Mouse (Mus musculus) kidney, postnatal 14 days (tissue): ENCODE data around the gene Lrp10.

Source experiments
- DNase-seq: peaks from one replicate; pipeline ENCODE4 v3.0.0; 2022; ENCODE audit warnings: mixed read lengths

Gene Lrp10

DNA sequence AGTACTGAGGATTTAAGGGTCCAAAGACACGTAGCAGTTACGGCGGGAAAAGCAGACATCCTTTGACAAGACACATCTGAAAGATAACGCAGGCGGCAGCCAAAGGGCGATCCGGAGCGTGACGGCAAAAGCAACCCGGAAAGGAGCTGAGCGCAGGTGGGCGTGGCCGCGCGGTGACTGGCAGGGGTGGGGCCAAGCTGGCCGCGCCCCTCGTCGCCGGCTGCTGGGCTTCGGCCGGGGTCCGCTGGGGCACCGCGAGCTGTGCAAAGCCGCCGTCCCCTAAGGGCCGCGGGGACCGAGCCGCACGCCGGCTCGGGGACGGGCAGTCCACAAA, at the start of gene Lrp10:
Lrp10 (plus strand) TSS at position 179 of the 334 bp plus-strand sequence.
- DNase-seq = peak; percentile 94

GRCm38 (mm10) chr14:54415241-54416020, 48.5 kb upstream of the Lrp10 start:
- no peak for DNase-seq

DNA sequence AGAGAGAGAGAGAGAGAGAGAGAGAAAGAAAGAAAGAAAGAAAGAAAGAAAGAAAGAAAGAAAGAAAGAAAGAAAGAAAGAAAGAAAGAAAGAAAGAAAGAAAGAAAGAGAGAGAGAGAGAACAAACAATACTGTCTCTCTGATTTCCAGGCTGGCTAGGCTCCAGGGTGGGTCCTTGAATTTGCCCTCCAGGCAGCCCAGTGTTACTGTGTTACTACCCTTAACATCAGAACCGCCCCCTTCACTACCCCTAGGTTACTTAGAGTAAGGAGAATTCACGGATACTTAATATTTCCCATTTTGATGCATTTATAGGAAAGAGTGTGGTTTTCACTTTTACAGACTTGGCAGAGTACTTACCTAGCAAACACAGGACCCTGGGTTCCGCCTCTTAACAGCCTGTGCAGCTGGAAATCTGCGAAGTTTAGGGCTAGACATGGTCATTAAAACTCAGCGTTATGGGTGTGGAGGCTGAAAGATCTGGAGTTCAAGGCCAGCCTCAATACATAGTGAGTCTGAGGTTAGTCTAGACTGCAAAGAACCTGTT, 47.6 kb upstream of the Lrp10 start:
- DNase-seq = peak; percentile 44

- no peak for DNase-seq
These were observed 47.1 kb upstream of the Lrp10 start for GRCm38 (mm10) chr14:54416830-54417229.

DNA sequence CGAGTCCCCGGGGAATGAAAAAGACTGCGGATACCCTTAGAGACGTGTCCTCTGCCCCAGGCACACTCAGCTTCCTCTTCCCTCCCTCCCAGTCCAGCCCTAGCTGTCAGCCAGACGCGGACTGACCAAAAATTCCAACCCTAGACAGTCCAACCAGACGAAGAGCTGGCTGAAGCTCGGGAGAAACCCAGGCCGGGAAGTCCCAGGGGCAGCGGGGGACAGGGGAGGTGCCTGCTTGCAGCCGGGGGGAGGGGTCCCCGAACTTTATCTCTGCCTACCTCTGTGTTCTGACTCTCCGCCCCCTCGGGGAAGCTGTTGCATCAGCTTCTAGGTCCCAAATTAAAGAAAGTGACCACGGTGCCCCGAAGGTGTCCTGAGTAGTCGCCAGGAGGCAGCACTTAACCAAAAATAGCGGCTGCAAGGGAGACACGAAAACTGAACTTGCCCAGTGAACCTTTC, 46.3 kb upstream of the Lrp10 start, which contains the start of gene Slc7a7:
Slc7a7 (minus strand) TSS at position 158 of the 459 bp plus-strand sequence.
- DNase-seq = peak; percentile 65

DNA sequence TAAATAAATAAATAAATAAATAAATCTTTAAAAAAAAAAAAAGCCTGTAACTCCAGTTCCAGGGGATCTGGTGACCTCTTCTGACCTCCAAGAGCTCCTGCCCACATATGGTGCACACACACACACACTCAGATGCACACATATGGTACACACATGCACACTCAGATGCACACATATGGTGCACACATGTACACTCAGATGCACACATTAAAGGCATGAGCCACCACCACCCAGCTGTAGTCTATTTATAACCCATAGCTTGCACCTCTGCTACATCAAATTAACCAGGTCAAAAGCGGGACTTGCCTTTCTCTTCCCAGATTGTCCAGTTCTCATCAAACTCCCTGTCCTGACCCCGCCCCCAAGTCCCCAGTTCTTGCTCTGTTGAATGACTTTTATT, 42.9 kb upstream of the Lrp10 start:
- DNase-seq = no peak

DNA sequence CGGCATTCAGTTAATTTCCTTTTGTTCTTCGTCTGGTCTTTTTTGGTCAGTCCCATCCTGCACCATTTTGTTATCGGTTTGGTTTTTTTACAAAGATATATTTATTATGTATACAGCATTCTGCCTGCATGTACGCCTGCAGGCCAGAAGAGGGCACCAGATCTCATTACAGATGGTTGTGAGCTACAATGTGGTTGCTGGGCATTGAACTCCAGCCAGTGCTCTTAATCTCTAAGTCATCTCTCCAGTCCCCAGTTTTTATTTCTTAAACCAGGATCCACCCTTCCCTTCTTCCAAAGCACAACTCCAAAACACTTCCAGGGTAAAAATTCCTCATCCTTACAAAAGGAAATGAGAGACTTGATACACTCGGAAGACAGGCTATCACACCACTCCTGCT, 40.5 kb upstream of the Lrp10 start:
- no peak for DNase-seq

- DNase-seq = no peak
These were observed 39.3 kb upstream of the Lrp10 start for GRCm38 (mm10) chr14:54424634-54425033.

- DNase-seq = no peak
These were observed 38.4 kb upstream of the Lrp10 start for GRCm38 (mm10) chr14:54425540-54425939.

GRCm38 (mm10) chr14:54426003-54426688, 37.8 kb upstream of the Lrp10 start:
- no peak for DNase-seq

DNA sequence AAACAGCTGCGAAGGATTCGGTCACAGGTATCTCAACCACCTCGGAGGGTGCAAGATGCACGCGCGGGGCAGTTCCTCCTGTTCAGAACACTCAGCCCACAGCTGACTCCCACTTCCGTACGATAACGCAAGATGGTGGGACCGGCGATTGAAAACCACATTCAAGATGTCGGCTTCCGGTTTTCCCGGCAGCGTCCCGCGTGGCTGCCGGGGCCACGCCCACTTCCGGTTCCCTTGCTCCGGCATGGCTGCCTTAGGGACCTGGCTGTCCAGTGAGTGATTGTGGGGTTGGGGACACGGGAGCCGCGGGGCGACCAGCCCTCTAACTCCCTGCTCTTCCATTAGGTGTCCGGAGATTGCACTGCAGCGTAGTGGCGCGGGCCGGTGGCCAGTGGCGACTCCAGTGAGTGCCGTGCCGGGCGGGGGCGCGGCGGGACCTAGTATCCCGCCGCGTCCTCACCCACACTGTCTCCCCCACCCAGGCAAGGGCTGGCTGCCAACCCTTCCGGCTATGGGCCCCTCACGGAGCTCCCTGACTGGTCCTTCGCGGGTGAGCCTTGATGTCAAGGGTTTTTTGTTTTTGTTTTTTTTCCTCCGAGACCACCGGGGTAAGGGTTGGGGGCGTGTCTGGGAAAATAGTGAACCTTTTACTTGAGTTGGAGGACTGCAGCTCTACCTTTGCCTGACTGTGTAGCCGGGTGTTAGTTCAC, 37.1 kb upstream of the Lrp10 start, which contains the start of gene Mrpl52:
Mrpl52 (plus strand) TSS at position 221 of the 710 bp plus-strand sequence.
- DNase-seq = peak; percentile 96

- DNase-seq = no peak
These were observed 36.2 kb upstream of the Lrp10 start for GRCm38 (mm10) chr14:54427696-54428095.

- DNase-seq = no peak
These were observed 35.5 kb upstream of the Lrp10 start for GRCm38 (mm10) chr14:54428421-54428820.

- no peak for DNase-seq
These were observed 34.4 kb upstream of the Lrp10 start for GRCm38 (mm10) chr14:54429332-54430093.

GRCm38 (mm10) chr14:54430406-54431145, 33.4 kb upstream of the Lrp10 start:
- no peak for DNase-seq

- DNase-seq = peak; percentile 81
These were observed 32.4 kb upstream of the Lrp10 start, which contains the start of gene Mmp14 for GRCm38 (mm10) chr14:54431334-54432077. Gene Mmp14, plus strand, starts transcription at chr14:54431612.

- peak; percentile 70 for DNase-seq
These were observed 31.7 kb upstream of the Lrp10 start for GRCm38 (mm10) chr14:54432078-54432836.

DNA sequence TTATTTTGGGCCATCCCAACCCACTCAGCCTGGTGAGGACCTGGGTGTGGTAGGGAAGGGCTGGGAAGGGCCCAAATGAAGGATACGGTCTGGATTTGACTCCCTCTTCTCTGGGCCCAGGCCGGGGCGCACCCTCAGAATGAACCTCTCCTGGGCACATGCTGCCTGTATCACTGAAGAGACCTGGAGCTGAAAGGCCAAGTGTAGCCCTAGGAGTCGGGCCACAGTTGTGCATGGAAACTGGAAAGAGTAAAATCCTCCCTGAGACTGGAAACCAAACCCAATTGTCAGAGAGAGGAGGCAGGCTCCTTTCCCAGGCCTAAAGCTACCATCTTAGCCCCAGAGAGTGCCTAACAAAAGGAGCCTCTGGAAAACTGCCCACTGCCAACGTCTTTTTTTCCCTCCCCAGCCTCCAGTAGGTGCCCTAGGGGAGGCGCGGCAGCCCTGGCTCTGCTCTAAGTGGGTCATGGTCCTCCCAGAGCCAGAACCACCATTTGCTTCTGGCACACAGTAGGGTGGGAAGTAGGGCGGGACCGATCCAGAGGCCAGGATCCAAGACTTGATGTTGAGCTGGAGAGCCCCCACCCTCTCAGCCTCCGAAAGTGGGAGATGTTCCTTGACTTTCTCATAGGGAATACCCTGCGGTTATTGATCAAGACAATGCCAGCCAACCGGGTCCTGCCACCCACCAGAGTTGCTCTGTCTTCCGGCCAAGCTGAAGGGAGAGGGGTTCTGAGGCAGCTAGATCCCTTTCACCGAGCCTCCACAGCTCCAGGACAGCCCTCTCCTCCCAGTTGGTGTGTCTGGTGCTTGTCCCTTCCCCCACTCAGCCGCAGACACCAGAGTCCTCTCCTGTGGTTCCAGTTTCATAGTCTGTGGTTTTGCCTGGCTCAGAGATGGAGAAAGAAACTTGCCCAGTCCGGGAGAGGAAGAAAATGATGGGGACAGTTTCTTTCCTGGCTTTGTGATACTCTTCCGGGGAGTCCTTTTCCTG, 30.8 kb upstream of the Lrp10 start:
- DNase-seq = no peak
